In the genomic region with DNA sequence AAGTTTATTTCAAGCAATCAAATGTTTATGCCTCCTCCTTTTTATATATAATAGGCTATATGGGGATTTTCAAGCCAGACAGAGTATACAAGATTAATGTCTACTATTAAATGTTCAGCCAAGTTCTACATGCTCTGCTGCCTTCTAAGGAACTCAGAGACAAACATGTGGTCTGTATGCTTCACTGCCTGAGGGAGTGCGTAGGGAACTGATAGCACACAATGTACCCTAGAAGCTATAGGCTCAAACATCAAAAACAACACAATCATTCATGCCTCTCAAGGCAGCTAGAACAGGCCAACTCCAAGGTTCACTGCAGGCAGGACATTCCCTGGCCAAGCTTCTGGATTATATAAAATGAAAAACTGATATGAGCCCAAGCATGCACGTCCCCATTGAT, we compare ENCODE assay signal across 22 mouse cellular contexts. TPM values are rescaled to one million over a fixed set of nuclear protein-coding genes. Genes with fewer than 3 reads are reported as not detected.
"Had no signal": no experiment of that assay in that cellular context is flagged by ENCODE, and none has a peak within 500 bp of the region (broad histone marks: within the 10 kb centered on the region; RNA-seq: fewer than 3 reads in every experiment).

No protein-coding gene starts in this region.

- H3K4me2 ChIP-seq: intestine, embryonic 15.5 days; lung, embryonic 15.5 days; midbrain, embryonic 13.5 days had no signal

- H3K4me1 ChIP-seq: intestine, embryonic 15.5 days; lung, embryonic 15.5 days; megakaryocyte, embryonic 14.5 days; midbrain, embryonic 10.5 days; midbrain, embryonic 13.5 days had no signal

- DNase-seq: lung, adult 18-20 months; lung, postnatal 10 days; lung, postnatal 36 days; thymus, postnatal 25 days had no signal

- H3K4me3 ChIP-seq: intestine, embryonic 15.5 days; left cerebral cortex, adult 2 months; lung, embryonic 15.5 days; megakaryocyte, embryonic 14.5 days; midbrain, embryonic 10.5 days; midbrain, embryonic 13.5 days had no signal

- ATAC-seq: hindbrain, embryonic 16.5 days; intestine, embryonic 15.5 days; midbrain, embryonic 13.5 days had no signal

- H3K27ac ChIP-seq: intestine, embryonic 15.5 days; left cerebral cortex, adult 2 months; liver, embryonic 14.5 days; lung, embryonic 15.5 days; midbrain, embryonic 10.5 days; midbrain, embryonic 13.5 days had no signal

- H3K9me3 ChIP-seq: intestine, embryonic 15.5 days; lung, embryonic 15.5 days; megakaryocyte, embryonic 14.5 days; midbrain, embryonic 10.5 days; midbrain, embryonic 13.5 days had no signal

- H3K9ac ChIP-seq: intestine, embryonic 15.5 days; liver, embryonic 14.5 days; lung, embryonic 15.5 days; midbrain, embryonic 13.5 days had no signal

- H3K27me3 ChIP-seq: intestine, embryonic 15.5 days; lung, embryonic 15.5 days; megakaryocyte, embryonic 14.5 days; midbrain, embryonic 13.5 days had no signal

- H3K36me3 ChIP-seq: intestine, embryonic 15.5 days; lung, embryonic 15.5 days; midbrain, embryonic 10.5 days; midbrain, embryonic 13.5 days had no signal

RNA-seq across cellular contexts. Expression of gene Keg1, which starts 12.9 kb away (rescaled TPM):
- polyA plus RNA-seq: hindbrain, embryonic 16.5 days; limb, embryonic 11.5 days; limb, embryonic 14.5 days; midbrain, embryonic 10.5 days; midbrain, embryonic 13.5 days; midbrain, postnatal 0 days; neural tube, embryonic 11.5 days; neural tube, embryonic 14.5 days; small intestine, adult 2 months; stomach, embryonic 14.5 days; thymus, postnatal 0 days had no signal

RNA-seq across cellular contexts. Expression of gene Olfr1443, which starts 30.5 kb away (rescaled TPM):
- polyA plus RNA-seq: hindbrain, embryonic 16.5 days; intestine, embryonic 15.5 days; limb, embryonic 11.5 days; limb, embryonic 14.5 days; liver, embryonic 14.5 days; lung, embryonic 15.5 days; midbrain, embryonic 10.5 days; midbrain, embryonic 13.5 days; midbrain, postnatal 0 days; neural tube, embryonic 11.5 days; neural tube, embryonic 14.5 days; small intestine, adult 2 months; spleen, adult 2 months; stomach, embryonic 14.5 days; thymus, postnatal 0 days had no signal

RNA-seq across cellular contexts. Expression of gene Olfr1442, which starts 38.2 kb away (rescaled TPM):
- polyA plus RNA-seq: hindbrain, embryonic 16.5 days; intestine, embryonic 15.5 days; limb, embryonic 11.5 days; limb, embryonic 14.5 days; liver, adult 2 months; liver, embryonic 14.5 days; lung, embryonic 15.5 days; midbrain, embryonic 10.5 days; midbrain, embryonic 13.5 days; midbrain, postnatal 0 days; neural tube, embryonic 11.5 days; neural tube, embryonic 14.5 days; small intestine, adult 2 months; spleen, adult 2 months; stomach, embryonic 14.5 days; thymus, postnatal 0 days had no signal

RNA-seq across cellular contexts. Expression of gene Cntf, which starts 57.0 kb away (rescaled TPM):
- polyA plus RNA-seq: small intestine, adult 2 months had no signal
